Mouse (Mus musculus) embryonic facial prominence, embryonic 12.5 days (tissue): Measurements from ENCODE around the gene Sars2. TPM values are rescaled to one million over a fixed set of nuclear protein-coding genes. Genes with fewer than 3 reads are reported as not detected.
A peak's percentile ranks its signal among the peaks of the same experiment; 100 is the strongest.

Experiments used
- ATAC-seq: fragments of 200-750 bp; cut with Nextera tagmentation; 2 replicates; pipeline ENCODE4 v1.8.0; 2017; ENCODE audit not compliant: insufficient number of reproducible peaks, insufficient read depth, low FRiP score, low TSS enrichment
- H3K27ac ChIP-seq: fragments of 300-500 bp; sonication (generic); 2 replicates; pipeline ENCODE4 v1.5.1; 2016; ENCODE audit warnings: mild to moderate bottlenecking
- H3K27me3 ChIP-seq: fragments of 300-500 bp; sonication (generic); 2 replicates; pipeline ENCODE4 v1.6.1; 2016; ENCODE audit warnings: mild to moderate bottlenecking, moderate library complexity
- H3K36me3 ChIP-seq: fragments of 300-500 bp; sonication (generic); 2 replicates; pipeline ENCODE4 v1.6.1; 2016; ENCODE audit warnings: mild to moderate bottlenecking
- H3K4me1 ChIP-seq: fragments of 300-500 bp; sonication (generic); 2 replicates; pipeline ENCODE4 v1.6.1; 2016
- H3K4me2 ChIP-seq: fragments of 300-500 bp; sonication (generic); replicated peaks from 2 replicates; pipeline ENCODE4 v1.6.1; 2016; ENCODE audit warnings: mild to moderate bottlenecking, moderate library complexity
- H3K4me3 ChIP-seq: fragments of 300-500 bp; sonication (generic); 2 replicates; pipeline ENCODE4 v1.5.1; 2016; ENCODE audit warnings: mild to moderate bottlenecking
- H3K9ac ChIP-seq: fragments of 300-500 bp; sonication (generic); 2 replicates; pipeline ENCODE4 v1.6.1; 2016; ENCODE audit warnings: mild to moderate bottlenecking, moderate library complexity
- H3K9me3 ChIP-seq: fragments of 300-500 bp; sonication (generic); 2 replicates; pipeline ENCODE4 v1.6.1; 2016; ENCODE audit warnings: mild to moderate bottlenecking, moderate library complexity
- WGBS: fragments of 180-500 bp; shearing (Covaris S2); methylation state at CpG from one replicate; pipeline ENCODE4 v1.1.7; 2016; 5-methylcytosine and 5-hydroxymethylcytosine counted together
- polyA plus RNA-seq: library from polyadenylated mRNA; unstranded; fragments of >200 nt; fragmentation: Nextera tagmentation; extraction: Ambion mirVana; gene quantifications from 2 replicates; pipeline ENCODE4 v1.2.1, GENCODE M21; 2016

Gene Sars2
- polyA plus RNA-seq, 1 experiment from 2014 or later: 32.0 TPM

DNA sequence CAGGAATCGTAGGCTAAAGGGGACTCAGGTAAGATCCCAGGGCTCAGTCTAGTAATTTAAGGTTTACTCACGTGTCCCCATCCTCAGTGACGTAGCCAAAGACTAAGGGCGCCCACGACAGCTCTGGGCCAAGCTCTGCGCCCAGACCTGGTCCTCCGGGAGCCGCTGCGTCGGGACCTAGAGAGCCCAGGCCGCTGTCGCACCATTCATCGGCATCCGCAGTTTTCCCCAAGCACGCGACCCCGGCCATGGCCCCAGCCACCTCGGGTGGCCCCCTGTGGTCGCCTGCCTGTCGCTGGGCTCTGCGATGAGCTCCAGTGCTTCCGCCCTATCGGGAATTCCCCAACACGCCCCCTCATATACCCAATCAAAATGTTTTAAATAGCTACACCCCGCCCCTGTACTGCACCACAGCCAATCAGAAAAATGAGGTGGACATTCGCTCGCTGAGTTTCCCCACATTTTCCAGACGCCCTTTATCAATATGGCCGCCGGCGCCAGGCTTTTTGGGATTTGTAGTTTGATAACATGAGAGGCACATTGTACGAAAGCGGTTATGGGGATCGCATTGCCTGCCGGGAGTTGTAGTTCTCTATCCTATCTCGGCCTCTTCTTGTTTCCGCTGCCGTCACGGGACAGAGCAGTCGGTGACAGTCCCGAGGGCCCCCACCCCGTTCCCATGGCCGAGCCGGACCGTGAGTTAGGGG is 24.5 kb downstream of the Sars2 start, which contains the start of gene Sirt2:
TSS of gene Sirt2 (plus strand) at position 563 of the 707 bp plus-strand sequence.
- no peaks in the 10 kb centered on the region for H3K9me3 ChIP-seq
- WGBS: under 1% methylated on average over 45 of the region's 45 CpGs
- peak within 1 kb of the TSS; percentile 64 for H3K4me2 ChIP-seq
- H3K27me3 ChIP-seq: no peaks in the 10 kb centered on the region
- peak within 1 kb of the TSS; percentile 63 for H3K4me3 ChIP-seq
- peaks cover 12% of the 10 kb centered on the region for H3K4me1 ChIP-seq
- H3K9ac ChIP-seq: peak within 1 kb of the TSS; percentile 74
- ATAC-seq: peak; percentile 97
- peaks cover 9% of the 10 kb centered on the region for H3K36me3 ChIP-seq
- no peak within 1 kb of the TSS for H3K27ac ChIP-seq

- Histone ChIP-seq H3K27me3 (no peaks in the 10 kb centered on the region), H3K27ac (no peak overlapping the region), H3K36me3 (peaks cover 6% of the 10 kb centered on the region; the same call in 1 of the 2 replicates), H3K4me1 (peaks cover 12% of the 10 kb centered on the region), H3K4me2 (peak overlapping the region; percentile 64), H3K9ac (peak overlapping the region; percentile 74), H3K9me3 (no peaks in the 10 kb centered on the region), H3K4me3 (peak overlapping the region; percentile 63)
- 3% methylated on average over 14 of the region's 14 CpGs for WGBS
- no peak; the same call in 1 of the 2 replicates for ATAC-seq
These were observed 25.1 kb downstream of the Sars2 start for GRCm38 (mm10) chr7:28766910-28767309.

DNA sequence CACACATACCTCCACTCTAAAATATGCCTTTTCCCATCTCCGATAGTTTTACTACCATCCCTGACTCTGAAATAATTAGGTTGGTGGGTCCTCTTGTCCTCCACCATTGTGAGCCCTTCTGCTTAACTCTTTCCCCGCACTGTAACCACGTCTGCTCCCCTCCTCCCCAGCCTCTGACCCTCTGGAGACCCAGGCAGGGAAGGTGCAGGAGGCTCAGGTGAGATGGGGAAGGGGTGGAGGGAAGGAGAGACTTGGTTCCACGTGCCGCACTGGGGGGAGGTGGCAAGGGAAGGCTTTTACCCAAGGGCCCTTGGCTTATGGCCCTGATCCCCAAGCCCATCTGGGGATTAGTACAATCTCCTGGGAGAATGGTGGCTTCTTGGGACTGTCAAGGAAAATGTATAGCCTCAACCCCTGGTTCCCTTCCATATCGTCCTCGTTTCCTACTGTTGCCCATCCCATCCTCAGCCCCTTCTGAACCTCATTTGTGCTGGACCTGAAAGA is 25.7 kb downstream of the Sars2 start, which contains the start of gene Nfkbib:
TSS of gene Nfkbib (minus strand) at position 51 of the 504 bp plus-strand sequence.
- no peak within 1 kb of the TSS for H3K27ac ChIP-seq
- 58% methylated on average over 7 of the region's 7 CpGs for WGBS

DNA sequence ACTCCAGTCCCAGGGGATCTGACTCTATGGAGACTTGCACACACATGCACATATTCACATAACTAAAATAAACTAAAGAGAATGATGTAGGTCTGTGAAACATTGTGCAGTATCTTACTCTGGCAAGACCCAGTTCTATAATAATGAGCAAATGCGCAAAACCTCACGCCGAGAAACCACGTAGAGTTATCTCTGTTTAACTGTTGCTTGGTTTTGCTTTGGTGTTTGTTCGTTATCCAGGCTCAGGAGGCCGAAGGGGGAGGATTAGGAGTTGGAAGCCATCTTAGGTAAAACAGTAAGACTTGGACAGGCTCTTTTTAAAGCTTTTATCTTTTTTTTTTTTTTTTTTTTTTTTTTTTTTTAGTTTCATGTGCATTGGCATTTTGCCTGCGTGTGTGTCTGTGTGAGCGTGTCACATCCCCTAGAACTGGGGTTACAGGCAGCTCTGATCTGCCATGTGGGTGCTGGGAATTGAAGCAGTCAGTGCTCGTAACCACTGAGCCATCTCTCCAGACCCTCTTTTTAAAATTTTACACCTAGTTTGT is 27.7 kb downstream of the Sars2 start:
- H3K9me3 ChIP-seq: no peaks in the 10 kb centered on the region
- ATAC-seq: no peak
- no peak overlapping the region for H3K27ac ChIP-seq
- no peak overlapping the region for H3K9ac ChIP-seq
- 92% methylated on average over 9 of the region's 9 CpGs for WGBS
- no peak overlapping the region for H3K4me3 ChIP-seq
- H3K4me1 ChIP-seq: peaks cover 12% of the 10 kb centered on the region
- H3K4me2 ChIP-seq: no peak overlapping the region
- H3K36me3 ChIP-seq: 0 out of 2 replicates have a peak, but pooled peaks cover 11% of the 10 kb centered on the region
- no peaks in the 10 kb centered on the region for H3K27me3 ChIP-seq

More for the DNA sequence above, 25.7 kb downstream of the Sars2 start, which contains the start of gene Nfkbib:
- Histone ChIP-seq H3K9me3 (no peaks in the 10 kb centered on the region), H3K27me3 (no peaks in the 10 kb centered on the region), H3K36me3 (0 out of 2 replicates have a peak, but pooled peaks cover 10% of the 10 kb centered on the region), H3K4me3 (peak within 1 kb of the TSS; percentile 63), H3K4me1 (peaks cover 12% of the 10 kb centered on the region), H3K9ac (peak within 1 kb of the TSS; percentile 74), H3K4me2 (peak within 1 kb of the TSS; percentile 64)
- ATAC-seq: no peak

GRCm38 (mm10) chr7:28770309-28770708 is 28.5 kb downstream of the Sars2 start:
- Histone ChIP-seq H3K27me3 (no peaks in the 10 kb centered on the region), H3K36me3 (peaks cover 13% of the 10 kb centered on the region; the same call in 1 of the 2 replicates), H3K27ac (no peak overlapping the region), H3K9me3 (no peaks in the 10 kb centered on the region), H3K9ac (no peak overlapping the region), H3K4me3 (no peak overlapping the region), H3K4me2 (no peak overlapping the region), H3K4me1 (peaks cover 11% of the 10 kb centered on the region)
- ATAC-seq: no peak
- WGBS: 84% methylated on average over 3 of the region's 3 CpGs

GRCm38 (mm10) chr7:28771867-28772266 is 30.1 kb downstream of the Sars2 start:
- 91% methylated on average over 11 of the region's 11 CpGs for WGBS

DNA sequence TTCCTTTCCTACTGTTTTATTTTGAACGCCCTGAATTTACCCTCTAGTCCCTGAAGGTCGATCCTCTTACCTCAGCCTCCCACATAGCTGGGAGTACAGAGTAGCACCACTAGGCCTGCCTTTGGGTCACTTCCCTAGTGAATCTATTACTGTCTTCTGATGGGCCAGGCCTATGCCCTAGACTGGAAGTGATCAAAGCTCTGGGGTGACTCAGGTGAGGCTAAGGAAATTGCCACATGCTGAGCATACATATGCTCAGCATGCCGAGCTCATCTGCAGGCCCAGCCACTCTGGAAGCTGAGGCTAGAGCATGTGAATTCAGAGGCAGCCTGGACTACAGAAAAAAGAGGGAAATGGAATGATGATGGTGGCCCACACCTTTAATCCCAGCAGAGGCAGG is 31.4 kb downstream of the Sars2 start:
- H3K9ac ChIP-seq: no peak overlapping the region
- H3K4me1 ChIP-seq: no peaks in the 10 kb centered on the region
- no peaks in the 10 kb centered on the region for H3K9me3 ChIP-seq
- H3K27ac ChIP-seq: 0 out of 2 replicates have a peak overlapping the region, but pooled peaks have one; percentile 41
- no peak for ATAC-seq
- WGBS: 60% methylated on average over 3 of the region's 3 CpGs
- peaks cover 28% of the 10 kb centered on the region for H3K36me3 ChIP-seq
- H3K4me3 ChIP-seq: no peak overlapping the region
- H3K27me3 ChIP-seq: no peaks in the 10 kb centered on the region
- H3K4me2 ChIP-seq: no peak overlapping the region

More at GRCm38 (mm10) chr7:28771867-28772266, 30.1 kb downstream of the Sars2 start:
- H3K4me1 ChIP-seq: peaks cover 6% of the 10 kb centered on the region
- H3K27ac ChIP-seq: no peak overlapping the region
- peaks cover 25% of the 10 kb centered on the region for H3K36me3 ChIP-seq
- H3K9ac ChIP-seq: no peak overlapping the region
- H3K9me3 ChIP-seq: no peaks in the 10 kb centered on the region
- H3K4me3 ChIP-seq: no peak overlapping the region
- no peak overlapping the region for H3K4me2 ChIP-seq
- no peaks in the 10 kb centered on the region for H3K27me3 ChIP-seq
- no peak for ATAC-seq

- no peak overlapping the region for H3K4me2 ChIP-seq
- no peaks in the 10 kb centered on the region for H3K4me1 ChIP-seq
- H3K9ac ChIP-seq: no peak overlapping the region
- no peaks in the 10 kb centered on the region for H3K9me3 ChIP-seq
- no peak for ATAC-seq
- H3K27ac ChIP-seq: peak overlapping the region; percentile 59; the same call in 1 of the 2 replicates
- WGBS: 41% methylated on average over 12 of the region's 12 CpGs
- H3K27me3 ChIP-seq: no peaks in the 10 kb centered on the region
- H3K4me3 ChIP-seq: no peak overlapping the region
- H3K36me3 ChIP-seq: peaks cover 34% of the 10 kb centered on the region
These were observed 32.4 kb downstream of the Sars2 start for GRCm38 (mm10) chr7:28774164-28774563.

- Histone ChIP-seq H3K27me3 (no peaks in the 10 kb centered on the region), H3K9me3 (no peaks in the 10 kb centered on the region), H3K36me3 (peaks cover 34% of the 10 kb centered on the region), H3K4me2 (no peak overlapping the region), H3K9ac (no peak overlapping the region), H3K27ac (no peak overlapping the region), H3K4me1 (peaks cover under 1% of the 10 kb centered on the region), H3K4me3 (no peak overlapping the region)
- WGBS: 86% methylated on average over 7 of the region's 7 CpGs
- ATAC-seq: no peak
These were observed 33.3 kb downstream of the Sars2 start for GRCm38 (mm10) chr7:28775129-28775528.

- Histone ChIP-seq H3K4me2 (no peak overlapping the region), H3K27ac (no peak overlapping the region), H3K36me3 (peaks cover 39% of the 10 kb centered on the region), H3K27me3 (no peaks in the 10 kb centered on the region), H3K9ac (no peak overlapping the region), H3K4me1 (peaks cover 5% of the 10 kb centered on the region), H3K4me3 (no peak overlapping the region), H3K9me3 (no peaks in the 10 kb centered on the region)
- ATAC-seq: no peak
- 85% methylated on average over 9 of the region's 9 CpGs for WGBS
These were observed 37.0 kb downstream of the Sars2 start for GRCm38 (mm10) chr7:28778825-28779224.

GRCm38 (mm10) chr7:28780067-28780658 is 38.4 kb downstream of the Sars2 start:
- Histone ChIP-seq H3K27me3 (no peaks in the 10 kb centered on the region), H3K9ac (peak overlapping the region; percentile 22; the same call in 1 of the 2 replicates), H3K27ac (no peak overlapping the region), H3K9me3 (no peaks in the 10 kb centered on the region), H3K4me2 (no peak overlapping the region), H3K36me3 (peaks cover 34% of the 10 kb centered on the region), H3K4me1 (peaks cover 5% of the 10 kb centered on the region), H3K4me3 (no peak overlapping the region)
- WGBS: 48% methylated on average over 6 of the region's 6 CpGs
- no peak for ATAC-seq
